Mouse (Mus musculus) cerebellum, adult 2 months (tissue): ENCODE results near the gene Fastkd3.

ENCODE experiments used
- CTCF ChIP-seq: fragments of 200-500 bp; IDR thresholded peaks from 2 replicates; pipeline ENCODE4 v1.5.1; 2011; ENCODE audit warnings: low read depth, mild to moderate bottlenecking, control low read depth, low read length, moderate library complexity, borderline replicate concordance; ENCODE audit not compliant: insufficient read depth
- POLR2A ChIP-seq: fragments of 200-500 bp; IDR thresholded peaks from 2 replicates; pipeline ENCODE4 v1.6.1; 2011; ENCODE audit warnings: low read length, control low read depth, borderline replicate concordance; ENCODE audit not compliant: insufficient read depth

GRCm38 (mm10) chr13:68597667-68598066, 15.6 kb downstream of the Fastkd3 start:
- TF ChIP-seq CTCF: no peak
- no peak for TF ChIP-seq POLR2A
